Mouse (Mus musculus): ENCODE measurements around the gene Crxos. TPM values are rescaled to one million over a fixed set of nuclear protein-coding genes. Genes with fewer than 3 reads are reported as not detected.
"Not testable (repeated sequence)": the region's sequence is repeated elsewhere in the genome, so short reads cannot be mapped to it uniquely, and the experiment has no call there.

Crxos gene
- polyA plus RNA-seq, 1 experiment from 2014 or later: not detected

DNA sequence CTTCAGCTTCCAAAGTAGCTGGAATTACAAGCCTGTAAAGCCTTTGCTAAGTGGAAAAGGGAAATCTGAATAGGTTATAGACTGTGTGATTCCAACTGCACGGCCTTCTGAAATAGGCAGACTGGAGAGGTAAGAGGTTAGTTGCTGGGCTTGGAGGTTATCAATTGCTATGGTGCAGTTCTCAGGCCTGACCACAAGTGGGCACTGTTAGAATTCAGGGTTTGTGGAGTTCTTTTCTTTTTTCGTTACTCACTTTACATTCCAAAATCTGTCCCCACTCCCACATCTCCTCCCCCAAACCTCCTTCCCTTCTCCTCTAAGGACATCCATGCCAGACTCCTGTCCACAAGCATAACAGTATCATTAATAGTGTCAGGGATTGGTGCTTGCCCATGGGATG is 31.8 kb downstream of the Crxos start:
- no peak for ATAC-seq (ENCODE audit: insufficient number of reproducible peaks, insufficient read depth, low FRiP score, low read depth)
- no peaks in the 10 kb centered on the region for H3K27me3 ChIP-seq (ENCODE audit: control insufficient read depth, insufficient read depth, low read length)
- no peak overlapping the region for H3K4me3 ChIP-seq (ENCODE audit: control insufficient read depth in 1 of 2, insufficient read depth in 1 of 2, low read depth in 1 of 2, low read length in 2 of 2)
- no peaks in the 10 kb centered on the region for H3K9me3 ChIP-seq (ENCODE audit: control insufficient read depth, low read length)
- H3K4me1 ChIP-seq (ENCODE audit: control insufficient read depth in 2 of 2, insufficient read depth in 2 of 2, low read length in 2 of 2): peaks cover 0 to 4% of the 10 kb centered on the region in 2 experiments; a peak in 1 of 4 replicates
- no peak overlapping the region for H3K4me2 ChIP-seq (ENCODE audit: low read length)
- H3K36me3 ChIP-seq (ENCODE audit: control insufficient read depth, insufficient read depth, low read length): peaks cover 31% of the 10 kb centered on the region
- no peak overlapping the region for H3K9ac ChIP-seq (ENCODE audit: low read length)
- no peak overlapping the region for H3K27ac ChIP-seq (replicated peaks in 1 of 2; ENCODE audit: control insufficient read depth in 1 of 2, insufficient read depth in 1 of 2, low read depth in 2 of 2, low read length in 2 of 2)
- WGBS: 31% methylated on average over 2 of the region's 2 CpGs

DNA sequence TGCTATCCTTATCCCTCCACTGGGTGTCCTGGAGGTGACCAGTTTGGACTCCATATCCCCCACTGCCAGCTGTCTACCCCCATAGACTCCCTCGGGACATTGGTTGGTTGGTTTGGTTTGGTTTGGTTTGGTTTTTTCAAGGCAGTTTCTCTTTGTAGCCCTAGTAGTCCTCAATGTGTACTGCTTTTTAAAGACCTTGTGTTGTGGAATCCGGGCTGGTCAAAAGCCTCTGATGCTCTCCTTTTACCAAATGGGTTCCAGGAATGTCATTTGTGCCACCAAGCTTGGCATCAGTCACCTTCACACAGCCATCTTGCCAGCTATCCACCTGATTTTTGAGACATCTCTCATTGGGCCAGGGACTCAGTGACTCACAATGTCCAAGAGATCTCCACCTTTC is 32.3 kb downstream of the Crxos start:
- 87% methylated on average over 2 of the region's 2 CpGs for WGBS
- no peaks in the 10 kb centered on the region for H3K27me3 ChIP-seq (ENCODE audit: control insufficient read depth, insufficient read depth, low read length)
- no peak overlapping the region for H3K4me3 ChIP-seq (ENCODE audit: control insufficient read depth in 1 of 2, insufficient read depth in 1 of 2, low read depth in 1 of 2, low read length in 2 of 2)
- H3K9me3 ChIP-seq (ENCODE audit: control insufficient read depth, low read length): no peaks in the 10 kb centered on the region
- H3K27ac ChIP-seq (replicated peaks in 1 of 2; ENCODE audit: control insufficient read depth in 1 of 2, insufficient read depth in 1 of 2, low read depth in 2 of 2, low read length in 2 of 2): no peak overlapping the region
- peaks cover 0 to 4% of the 10 kb centered on the region in 2 experiments; a peak in 2 of 4 replicates for H3K4me1 ChIP-seq (ENCODE audit: control insufficient read depth in 2 of 2, insufficient read depth in 2 of 2, low read length in 2 of 2)
- peaks cover 36% of the 10 kb centered on the region for H3K36me3 ChIP-seq (ENCODE audit: control insufficient read depth, insufficient read depth, low read length)
- no peak overlapping the region for H3K9ac ChIP-seq (ENCODE audit: low read length)
- no peak overlapping the region for H3K4me2 ChIP-seq (ENCODE audit: low read length)
- ATAC-seq (ENCODE audit: insufficient number of reproducible peaks, insufficient read depth, low FRiP score, low read depth): no peak

DNA sequence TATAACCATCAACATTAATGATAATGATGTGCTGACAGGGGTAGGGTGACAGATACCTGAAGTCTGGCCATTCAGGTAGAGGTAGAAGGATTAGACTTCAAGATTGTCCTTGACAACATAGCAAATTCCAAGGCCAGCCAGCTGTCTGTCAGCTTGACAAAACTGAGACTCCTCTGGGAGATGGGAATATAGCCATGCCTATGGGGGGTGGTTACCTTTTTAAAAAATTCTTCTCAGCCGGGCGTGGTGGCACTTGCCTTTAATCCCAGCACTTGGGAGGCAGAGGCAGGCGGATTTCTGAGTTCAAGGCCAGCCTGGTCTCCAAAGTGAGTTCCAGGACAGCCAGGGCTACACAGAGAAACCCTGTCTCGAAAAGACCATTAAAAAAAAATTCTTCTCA is 33.3 kb downstream of the Crxos start:
- not testable (repeated sequence) for H3K9ac ChIP-seq (ENCODE audit: low read length); H3K4me2 ChIP-seq (ENCODE audit: low read length); ATAC-seq (ENCODE audit: insufficient number of reproducible peaks, insufficient read depth, low FRiP score, low read depth); H3K27ac ChIP-seq (replicated peaks in 1 of 2; ENCODE audit: control insufficient read depth in 1 of 2, insufficient read depth in 1 of 2, low read depth in 2 of 2, low read length in 2 of 2); H3K9me3 ChIP-seq (ENCODE audit: control insufficient read depth, low read length); H3K27me3 ChIP-seq (ENCODE audit: control insufficient read depth, insufficient read depth, low read length); H3K4me3 ChIP-seq (ENCODE audit: control insufficient read depth in 1 of 2, insufficient read depth in 1 of 2, low read depth in 1 of 2, low read length in 2 of 2)
- H3K36me3 ChIP-seq (ENCODE audit: control insufficient read depth, insufficient read depth, low read length): peaks cover 45% of the 10 kb centered on the region
- 94% methylated on average over 4 of the region's 4 CpGs for WGBS
- H3K4me1 ChIP-seq (ENCODE audit: control insufficient read depth in 2 of 2, insufficient read depth in 2 of 2, low read length in 2 of 2): peaks cover 5 to 13% of the 10 kb centered on the region in 2 experiments

GRCm38 (mm10) chr7:15916134-15916723 is 33.8 kb downstream of the Crxos start:
- ATAC-seq (ENCODE audit: insufficient number of reproducible peaks, insufficient read depth, low FRiP score, low read depth): no peak
- WGBS: 79% methylated on average over 3 of the region's 3 CpGs
- peaks cover 10 to 18% of the 10 kb centered on the region in 2 experiments for H3K4me1 ChIP-seq (ENCODE audit: control insufficient read depth in 2 of 2, insufficient read depth in 2 of 2, low read length in 2 of 2)
- no peak overlapping the region for H3K9ac ChIP-seq (ENCODE audit: low read length)
- H3K27ac ChIP-seq (replicated peaks in 1 of 2; ENCODE audit: control insufficient read depth in 1 of 2, insufficient read depth in 1 of 2, low read depth in 2 of 2, low read length in 2 of 2): no peak overlapping the region
- no peak overlapping the region for H3K4me2 ChIP-seq (ENCODE audit: low read length)
- H3K9me3 ChIP-seq (ENCODE audit: control insufficient read depth, low read length): no peaks in the 10 kb centered on the region
- H3K4me3 ChIP-seq (ENCODE audit: control insufficient read depth in 1 of 2, insufficient read depth in 1 of 2, low read depth in 1 of 2, low read length in 2 of 2): no peak overlapping the region
- no peaks in the 10 kb centered on the region for H3K27me3 ChIP-seq (ENCODE audit: control insufficient read depth, insufficient read depth, low read length)
- peaks cover 45% of the 10 kb centered on the region for H3K36me3 ChIP-seq (ENCODE audit: control insufficient read depth, insufficient read depth, low read length)

DNA sequence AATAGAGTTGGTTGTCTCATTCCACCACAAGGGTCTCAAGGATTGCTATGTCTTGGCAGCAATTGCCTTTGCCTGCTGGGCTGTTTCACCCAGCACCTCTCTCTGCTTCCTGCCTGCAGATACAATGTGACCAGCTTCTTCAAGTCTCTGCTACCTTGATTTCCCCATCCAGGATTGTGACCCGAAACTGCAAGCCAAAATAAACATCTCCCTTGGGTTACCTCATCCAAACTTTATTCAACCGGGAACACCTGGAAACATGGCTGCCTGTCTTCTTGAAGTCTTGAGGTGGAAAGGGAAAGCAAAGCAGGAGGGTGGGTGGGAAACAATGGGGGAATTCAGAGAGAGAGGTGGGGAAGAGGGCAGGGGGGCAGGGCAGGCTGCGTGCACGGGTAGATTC is 34.6 kb downstream of the Crxos start:
- no peak overlapping the region for H3K4me3 ChIP-seq (ENCODE audit: control insufficient read depth in 1 of 2, insufficient read depth in 1 of 2, low read depth in 1 of 2, low read length in 2 of 2)
- no peaks in the 10 kb centered on the region for H3K9me3 ChIP-seq (ENCODE audit: control insufficient read depth, low read length)
- H3K4me2 ChIP-seq (ENCODE audit: low read length): no peak overlapping the region
- peaks cover 45% of the 10 kb centered on the region for H3K36me3 ChIP-seq (ENCODE audit: control insufficient read depth, insufficient read depth, low read length)
- H3K9ac ChIP-seq (ENCODE audit: low read length): no peak overlapping the region
- peaks cover 11 to 22% of the 10 kb centered on the region in 2 experiments for H3K4me1 ChIP-seq (ENCODE audit: control insufficient read depth in 2 of 2, insufficient read depth in 2 of 2, low read length in 2 of 2)
- WGBS: 85% methylated on average over 4 of the region's 4 CpGs
- ATAC-seq (ENCODE audit: insufficient number of reproducible peaks, insufficient read depth, low FRiP score, low read depth): no peak
- H3K27me3 ChIP-seq (ENCODE audit: control insufficient read depth, insufficient read depth, low read length): no peaks in the 10 kb centered on the region
- H3K27ac ChIP-seq (replicated peaks in 1 of 2; ENCODE audit: control insufficient read depth in 1 of 2, insufficient read depth in 1 of 2, low read depth in 2 of 2, low read length in 2 of 2): no peak overlapping the region

DNA sequence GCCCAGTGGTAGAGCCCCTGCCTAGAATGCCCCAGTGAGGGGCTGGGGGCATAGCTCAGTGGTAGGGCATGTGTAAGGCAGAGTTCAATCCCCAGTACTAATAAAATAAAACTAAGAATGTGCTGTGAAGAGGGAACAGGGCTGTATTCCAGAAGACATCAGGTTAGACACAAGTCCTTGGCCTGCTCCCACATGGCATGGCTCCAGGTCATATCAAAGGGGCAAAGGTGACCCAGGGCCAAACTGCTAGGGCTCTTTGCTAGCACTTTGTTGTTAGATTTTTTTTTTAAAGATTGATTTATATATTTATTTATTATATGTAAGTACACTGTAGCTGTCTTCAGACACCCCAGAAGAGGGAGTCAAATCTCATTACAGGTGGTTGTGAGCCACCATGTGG is 36.0 kb downstream of the Crxos start:
- Histone ChIP-seq H3K9ac (ENCODE audit: low read length) (no peak overlapping the region), H3K27me3 (ENCODE audit: control insufficient read depth, insufficient read depth, low read length) (no peaks in the 10 kb centered on the region), H3K36me3 (ENCODE audit: control insufficient read depth, insufficient read depth, low read length) (peaks cover 45% of the 10 kb centered on the region), H3K4me3 (ENCODE audit: control insufficient read depth in 1 of 2, insufficient read depth in 1 of 2, low read depth in 1 of 2, low read length in 2 of 2) (no peak overlapping the region), H3K4me1 (ENCODE audit: control insufficient read depth in 2 of 2, insufficient read depth in 2 of 2, low read length in 2 of 2) (peaks cover 15 to 23% of the 10 kb centered on the region in 2 experiments), H3K27ac (replicated peaks in 1 of 2; ENCODE audit: control insufficient read depth in 1 of 2, insufficient read depth in 1 of 2, low read depth in 2 of 2, low read length in 2 of 2) (no peak overlapping the region), H3K4me2 (ENCODE audit: low read length) (no peak overlapping the region), H3K9me3 (ENCODE audit: control insufficient read depth, low read length) (no peaks in the 10 kb centered on the region)
- ATAC-seq (ENCODE audit: insufficient number of reproducible peaks, insufficient read depth, low FRiP score, low read depth): no peak

DNA sequence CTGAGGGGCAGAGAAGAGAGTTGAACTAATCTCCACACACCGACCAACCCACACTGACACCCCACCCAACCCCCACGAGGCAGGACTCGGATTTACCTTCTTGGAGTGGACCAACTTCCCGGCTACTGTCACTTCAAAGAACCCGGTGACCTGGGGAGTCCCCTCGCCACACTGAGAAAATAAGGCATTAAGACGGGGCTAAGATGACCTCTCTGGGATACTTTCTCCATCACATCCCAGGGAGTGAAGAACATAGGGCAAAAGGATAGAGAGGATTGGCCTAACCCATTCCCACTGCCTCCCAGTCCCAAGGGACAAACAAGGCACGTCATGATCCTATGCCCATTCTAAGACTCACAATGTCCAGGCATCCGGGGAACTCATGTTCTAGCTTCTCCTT is 37.5 kb downstream of the Crxos start:
- H3K9ac ChIP-seq (ENCODE audit: low read length): no peak overlapping the region
- no peak overlapping the region for H3K4me3 ChIP-seq (ENCODE audit: control insufficient read depth in 1 of 2, insufficient read depth in 1 of 2, low read depth in 1 of 2, low read length in 2 of 2)
- peaks cover 15 to 23% of the 10 kb centered on the region in 2 experiments for H3K4me1 ChIP-seq (ENCODE audit: control insufficient read depth in 2 of 2, insufficient read depth in 2 of 2, low read length in 2 of 2)
- no peak for ATAC-seq (ENCODE audit: insufficient number of reproducible peaks, insufficient read depth, low FRiP score, low read depth)
- H3K27me3 ChIP-seq (ENCODE audit: control insufficient read depth, insufficient read depth, low read length): no peaks in the 10 kb centered on the region
- no peaks in the 10 kb centered on the region for H3K9me3 ChIP-seq (ENCODE audit: control insufficient read depth, low read length)
- H3K4me2 ChIP-seq (ENCODE audit: low read length): peak overlapping the region; percentile 90
- H3K27ac ChIP-seq (replicated peaks in 1 of 2; ENCODE audit: control insufficient read depth in 1 of 2, insufficient read depth in 1 of 2, low read depth in 2 of 2, low read length in 2 of 2): no peak overlapping the region
- peaks cover 45% of the 10 kb centered on the region for H3K36me3 ChIP-seq (ENCODE audit: control insufficient read depth, insufficient read depth, low read length)
- 92% methylated on average over 9 of the region's 9 CpGs for WGBS

- Histone ChIP-seq H3K27me3 (ENCODE audit: control insufficient read depth, insufficient read depth, low read length) (no peaks in the 10 kb centered on the region), H3K9ac (ENCODE audit: low read length) (peak overlapping the region; percentile 89), H3K4me1 (ENCODE audit: control insufficient read depth in 2 of 2, insufficient read depth in 2 of 2, low read length in 2 of 2) (peaks cover 15 to 23% of the 10 kb centered on the region in 2 experiments), H3K4me3 (ENCODE audit: control insufficient read depth in 1 of 2, insufficient read depth in 1 of 2, low read depth in 1 of 2, low read length in 2 of 2) (peak overlapping the region; percentile 67 to 84), H3K9me3 (ENCODE audit: control insufficient read depth, low read length) (no peaks in the 10 kb centered on the region), H3K36me3 (ENCODE audit: control insufficient read depth, insufficient read depth, low read length) (peaks cover 45% of the 10 kb centered on the region), H3K4me2 (ENCODE audit: low read length) (peak overlapping the region; percentile 90), H3K27ac (replicated peaks in 1 of 2; ENCODE audit: control insufficient read depth in 1 of 2, insufficient read depth in 1 of 2, low read depth in 2 of 2, low read length in 2 of 2) (no peak overlapping the region)
- ATAC-seq (ENCODE audit: insufficient number of reproducible peaks, insufficient read depth, low FRiP score, low read depth): no peak
- 63% methylated on average over 6 of the region's 6 CpGs for WGBS
Measured at GRCm38 (mm10) chr7:15920645-15921190, 38.3 kb downstream of the Crxos start.

Data from heart, embryonic 14.5 days (tissue).